Mouse (Mus musculus) spleen, embryonic (tissue): ENCODE data around the gene Spin2e.
"Not testable (repeated sequence)": the region's sequence is repeated elsewhere in the genome, so short reads cannot be mapped to it uniquely, and the experiment has no call there.

Experiments
- CTCF ChIA-PET: fragments of 350-600 bp; sonication (Branson Sonifier 250); formaldehyde crosslinking; loops from one replicate; lab custom pipeline; 2022; lab: Charles Lee

Gene Spin2e

DNA sequence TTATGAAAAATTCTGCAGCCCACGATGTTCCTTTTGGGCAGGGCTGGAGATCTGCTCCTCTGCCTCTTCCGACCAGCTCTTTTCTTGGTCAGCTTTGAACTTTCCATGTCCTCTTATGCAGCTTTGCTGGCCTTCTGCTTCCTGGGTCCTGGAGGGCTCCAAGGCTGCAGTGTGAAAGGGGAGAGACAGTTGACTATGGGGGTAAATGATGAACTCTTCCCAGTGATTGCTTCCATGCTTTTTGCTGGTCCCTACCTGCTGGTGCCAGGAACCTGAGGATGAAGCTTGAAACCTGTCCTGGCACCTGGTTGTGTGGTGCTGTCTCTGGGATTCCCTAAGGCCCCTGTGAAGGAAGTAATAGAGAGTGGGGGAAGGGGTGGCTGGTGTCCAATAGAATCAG, at the start of gene Spin2e:
Spin2e (minus strand) TSS at position 101 of the 400 bp plus-strand sequence.
- CTCF ChIA-PET, result not testable (repeated sequence)

DNA sequence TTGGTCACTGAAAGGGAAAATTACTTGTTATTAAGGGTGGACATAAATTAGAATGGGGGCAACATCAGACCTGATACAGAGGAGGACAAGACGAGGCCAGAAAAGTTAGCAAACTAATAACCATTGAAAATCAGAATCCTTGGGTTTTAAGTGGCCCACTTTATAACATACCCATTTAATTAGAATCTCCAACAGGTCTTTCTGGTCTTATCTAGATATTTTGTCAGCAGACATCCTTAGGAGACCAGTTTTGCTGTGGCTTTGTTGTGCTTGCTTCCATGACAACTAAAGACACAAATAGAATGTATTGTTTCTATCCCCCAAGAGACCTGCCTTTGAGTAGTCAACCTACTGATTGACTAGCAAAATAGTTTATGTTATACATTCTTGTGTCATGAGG, 44.5 kb downstream of the Spin2e start, which contains the start of gene Gm21883:
Gm21883 (minus strand) TSS at position 101 of the 400 bp plus-strand sequence.
- CTCF ChIA-PET, result not testable (repeated sequence)
